Mouse (Mus musculus) small intestine, adult 2 months (tissue): ENCODE data around the gene Sema6d. TPM values are rescaled to one million over a fixed set of nuclear protein-coding genes. Genes with fewer than 3 reads are reported as not detected.

ENCODE experiments used
- H3K27ac ChIP-seq: fragments of 200-500 bp; 2 replicates; pipeline ENCODE4 v1.5.1; 2012; ENCODE audit warnings: low read depth, low read length, control low read depth, inconsistent platforms; ENCODE audit not compliant: insufficient read depth
- H3K27me3 ChIP-seq: fragments of 200-500 bp; 2 replicates; pipeline ENCODE4 v1.6.1; 2012; ENCODE audit warnings: mild to moderate bottlenecking, moderate library complexity, low read length, inconsistent platforms; ENCODE audit not compliant: control insufficient read depth, insufficient read depth
- H3K36me3 ChIP-seq: fragments of 200-500 bp; 2 replicates; pipeline ENCODE4 v1.6.1; 2012; ENCODE audit warnings: mild to moderate bottlenecking, low read length, control low read depth, inconsistent platforms; ENCODE audit not compliant: control insufficient read depth, insufficient read depth
- H3K4me1 ChIP-seq: fragments of 200-500 bp; 2 replicates; pipeline ENCODE4 v1.6.1; 2012; ENCODE audit warnings: low read length, inconsistent platforms, mixed read lengths; ENCODE audit not compliant: control insufficient read depth, insufficient read depth, insufficient read length
- H3K4me3 ChIP-seq: fragments of 200-500 bp; 2 replicates; pipeline ENCODE4 v1.5.1; 2012; ENCODE audit warnings: low read depth, mild to moderate bottlenecking, control low read depth, inconsistent platforms, low read length, moderate library complexity
- CTCF ChIP-seq: fragments of 200-500 bp; IDR thresholded peaks from 2 replicates; pipeline ENCODE4 v1.5.1; 2012; ENCODE audit warnings: low read depth, mild to moderate bottlenecking, control low read depth, inconsistent platforms, low read length, moderate library complexity, mixed read lengths; ENCODE audit not compliant: insufficient replicate concordance, insufficient read length; ENCODE audit errors: extremely low read depth
- POLR2A ChIP-seq: fragments of 200-500 bp; IDR thresholded peaks from 2 replicates; pipeline ENCODE4 v1.6.1; 2012; ENCODE audit warnings: low read depth, mild to moderate bottlenecking, control low read depth, inconsistent platforms, low read length, moderate library complexity
- WGBS: fragments of 180-500 bp; shearing (Covaris S2); methylation state at CpG from one replicate; pipeline ENCODE4 v1.1.7; 2018; 5-methylcytosine and 5-hydroxymethylcytosine counted together
- polyA plus RNA-seq: library from polyadenylated mRNA; depleted of rRNA; stranded (reverse); fragments of >200 nt; gene quantifications from 2 replicates; pipeline ENCODE4 v1.2.3, GENCODE M21; 2012

Sema6d gene
- polyA plus RNA-seq, 1 experiment = 9.5 TPM

DNA sequence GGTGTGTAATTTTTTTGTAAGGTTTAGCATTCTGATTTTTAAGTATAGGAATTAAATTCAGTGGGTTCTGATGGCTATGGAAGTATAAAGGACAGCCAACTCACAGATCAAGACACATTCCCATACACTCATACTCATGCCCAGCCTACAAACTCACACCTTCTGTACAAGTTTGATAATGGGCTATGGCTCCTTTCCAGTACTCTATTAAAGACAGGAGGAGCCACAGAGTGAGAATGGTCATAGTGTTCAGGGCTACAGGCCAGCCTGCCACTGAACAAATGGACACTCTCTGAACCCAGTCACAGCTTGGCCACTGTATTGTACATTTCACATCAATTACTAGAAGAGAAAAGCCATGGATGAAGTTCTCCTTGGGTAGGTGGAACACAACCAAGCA is 583.3 kb downstream of the Sema6d start:
- H3K27ac ChIP-seq = no peak overlapping the region
- no peak for TF ChIP-seq POLR2A
- no peak for TF ChIP-seq CTCF
- H3K4me3 ChIP-seq = no peak overlapping the region

DNA sequence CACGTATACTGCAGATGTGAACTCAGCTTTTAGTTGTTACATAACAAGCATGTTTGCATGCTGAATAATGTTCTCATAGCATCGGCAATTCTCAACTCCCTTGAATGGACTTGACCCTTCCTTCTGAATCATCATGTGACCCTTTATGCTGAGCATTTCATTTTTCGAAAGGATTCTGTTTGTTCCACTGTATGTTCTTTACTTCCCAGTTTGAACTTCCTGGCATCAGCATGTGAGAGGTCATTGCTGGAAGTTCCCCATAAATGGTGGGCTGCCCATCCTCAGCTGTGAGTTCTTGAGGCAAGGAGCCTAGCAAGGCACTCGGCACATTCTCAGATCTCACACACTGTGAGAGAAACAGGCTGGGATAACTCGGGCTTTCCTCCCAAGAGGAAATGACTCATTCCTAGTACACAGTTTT is 594.7 kb downstream of the Sema6d start:
- TF ChIP-seq CTCF (no peak), POLR2A (no peak)
- 70% methylated on average over 5 of the region's 5 CpGs for WGBS
- no peaks in the 10 kb centered on the region for H3K4me1 ChIP-seq

More for the DNA sequence above, 583.3 kb downstream of the Sema6d start:
- no peaks in the 10 kb centered on the region for H3K4me1 ChIP-seq
- H3K27me3 ChIP-seq = no peaks in the 10 kb centered on the region
- no peaks in the 10 kb centered on the region for H3K36me3 ChIP-seq

DNA sequence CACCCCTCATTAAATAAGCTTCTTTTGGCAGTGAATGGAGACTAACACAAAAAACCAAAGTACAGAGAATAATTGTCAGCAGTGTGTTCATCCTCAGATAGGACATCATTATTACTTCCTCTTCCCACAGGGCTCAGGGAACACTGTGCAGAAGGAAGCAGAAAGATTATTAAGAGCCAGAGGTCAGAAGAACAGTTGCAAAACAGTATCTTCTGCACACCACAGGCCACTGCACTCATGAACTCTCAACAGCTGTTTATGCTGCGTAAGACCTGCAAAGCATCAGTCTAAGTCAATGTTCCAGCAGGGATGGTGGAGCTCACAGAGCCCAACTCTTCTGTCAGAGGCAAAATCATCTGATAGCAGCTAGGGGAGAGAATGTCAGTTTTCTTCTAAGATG is 600.6 kb downstream of the Sema6d start:
- Histone ChIP-seq H3K36me3 (no peaks in the 10 kb centered on the region), H3K27ac (no peak overlapping the region), H3K4me3 (no peak overlapping the region), H3K4me1 (no peaks in the 10 kb centered on the region), H3K27me3 (no peaks in the 10 kb centered on the region)
- 76% methylated on average over 1 of the region's 1 CpGs for WGBS
- TF ChIP-seq CTCF (no peak), POLR2A (no peak)

More for the DNA sequence above, 594.7 kb downstream of the Sema6d start:
- no peak overlapping the region for H3K4me3 ChIP-seq
- H3K27ac ChIP-seq = no peak overlapping the region
- H3K36me3 ChIP-seq = no peaks in the 10 kb centered on the region
- H3K27me3 ChIP-seq = no peaks in the 10 kb centered on the region

DNA sequence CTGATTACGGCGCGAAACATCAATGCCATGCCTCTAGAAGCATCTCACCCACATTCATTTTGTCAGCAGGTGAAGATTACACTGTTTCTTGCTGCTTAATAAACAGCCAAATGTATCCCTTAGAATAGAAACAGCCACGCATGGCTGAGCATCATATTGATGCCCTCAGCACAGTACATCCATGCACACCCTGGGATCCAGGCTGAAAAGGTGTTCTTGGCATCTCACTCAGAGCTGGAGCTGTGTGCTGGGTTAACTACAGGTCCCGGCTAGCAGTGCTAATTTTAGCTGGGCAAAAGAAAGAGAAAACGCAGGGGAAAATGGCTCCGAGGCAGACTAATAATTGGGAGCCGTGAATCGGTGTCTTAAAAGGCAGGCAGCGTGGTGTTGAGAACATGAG is 612.9 kb downstream of the Sema6d start:
- H3K27ac ChIP-seq = no peak overlapping the region
- WGBS = 94% methylated on average over 10 of the region's 10 CpGs
- H3K27me3 ChIP-seq = no peaks in the 10 kb centered on the region
- H3K36me3 ChIP-seq = no peaks in the 10 kb centered on the region
- no peaks in the 10 kb centered on the region for H3K4me1 ChIP-seq
- TF ChIP-seq CTCF (no peak), POLR2A (no peak)
- no peak overlapping the region for H3K4me3 ChIP-seq

DNA sequence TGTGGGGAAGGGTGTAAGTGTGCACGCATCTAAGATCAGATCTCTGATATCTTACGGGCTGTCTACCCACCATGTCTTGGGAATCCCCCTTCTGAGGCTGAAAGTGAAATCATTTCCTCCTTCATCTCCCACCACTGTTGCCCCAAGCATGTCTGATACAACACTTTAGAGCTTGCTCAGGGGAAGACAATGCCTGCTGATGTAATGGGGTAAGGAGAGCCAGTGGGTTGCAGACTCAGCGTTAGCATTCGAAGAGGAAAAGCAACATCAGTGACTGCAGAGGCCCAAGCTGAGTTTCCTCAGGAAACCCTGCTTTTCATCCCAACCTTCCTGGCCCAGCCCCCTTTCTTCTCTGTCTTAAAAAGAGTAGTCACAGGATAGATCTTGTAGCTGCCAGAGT is 615.2 kb downstream of the Sema6d start:
- TF ChIP-seq POLR2A (no peak), CTCF (no peak)
- Histone ChIP-seq H3K4me1 (no peaks in the 10 kb centered on the region), H3K4me3 (no peak overlapping the region), H3K36me3 (no peaks in the 10 kb centered on the region), H3K27me3 (no peaks in the 10 kb centered on the region), H3K27ac (no peak overlapping the region)
- 72% methylated on average over 4 of the region's 4 CpGs for WGBS

DNA sequence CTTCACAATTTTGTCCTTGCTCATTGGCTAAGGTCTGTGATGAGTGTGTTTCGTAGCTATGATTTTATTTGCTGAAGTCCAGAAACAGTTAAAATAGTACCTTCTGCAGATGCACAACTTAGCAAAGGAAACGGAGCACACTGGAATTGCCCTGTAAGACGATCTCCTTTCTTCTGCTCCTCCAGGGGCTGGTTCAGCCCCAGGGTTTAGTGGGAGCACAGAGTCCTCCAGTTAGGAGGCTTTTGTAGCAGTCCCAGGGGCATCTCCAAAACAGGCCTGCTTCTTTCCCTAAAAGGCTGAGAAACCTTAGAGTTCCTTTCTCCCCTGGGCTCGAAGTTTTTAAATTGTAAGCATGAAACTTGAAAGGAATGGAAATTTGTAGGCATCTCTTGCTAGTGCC is 616.0 kb downstream of the Sema6d start:
- no peaks in the 10 kb centered on the region for H3K4me1 ChIP-seq
- H3K27me3 ChIP-seq = no peaks in the 10 kb centered on the region
- no peak overlapping the region for H3K27ac ChIP-seq
- no peaks in the 10 kb centered on the region for H3K36me3 ChIP-seq
- H3K4me3 ChIP-seq = no peak overlapping the region
- TF ChIP-seq POLR2A = no peak
- no peak for TF ChIP-seq CTCF
- WGBS = 65% methylated on average over 4 of the region's 4 CpGs

DNA sequence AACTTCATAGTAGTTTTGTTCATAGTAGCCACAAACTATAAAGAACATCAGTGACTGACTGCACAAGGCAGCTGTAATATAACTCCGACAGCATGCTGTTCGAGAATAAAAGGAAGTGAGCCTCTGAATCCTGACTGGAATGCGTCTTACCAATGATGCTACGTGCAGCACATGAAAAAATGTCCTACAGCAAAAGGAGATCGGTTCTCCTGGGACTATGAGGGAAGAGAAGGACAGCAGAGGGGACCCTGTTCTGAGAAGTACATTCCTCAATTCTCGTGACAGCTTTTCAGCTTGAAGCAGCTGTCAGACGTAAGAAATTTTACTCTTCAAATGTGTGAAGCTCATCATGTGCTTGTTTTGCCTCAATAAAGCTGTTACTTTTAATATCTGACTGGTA is 617.1 kb downstream of the Sema6d start:
- WGBS = 75% methylated on average over 7 of the region's 7 CpGs
- Histone ChIP-seq H3K4me1 (no peaks in the 10 kb centered on the region), H3K36me3 (no peaks in the 10 kb centered on the region), H3K27me3 (no peaks in the 10 kb centered on the region), H3K27ac (no peak overlapping the region), H3K4me3 (no peak overlapping the region)
- no peak for TF ChIP-seq CTCF
- TF ChIP-seq POLR2A = no peak
